Mouse (Mus musculus) neural tube, embryonic 12.5 days (tissue): ENCODE measurements around the gene Kazald1. TPM values are rescaled to one million over a fixed set of nuclear protein-coding genes. Genes with fewer than 3 reads are reported as not detected.
"Not testable (repeated sequence)": the region's sequence is repeated elsewhere in the genome, so short reads cannot be mapped to it uniquely, and the experiment has no call there.

Experiments
- ATAC-seq: fragments of 200-750 bp; cut with Nextera tagmentation; 2 replicates; pipeline ENCODE4 v1.8.0; 2017; ENCODE audit warnings: low read depth, mild to moderate bottlenecking, moderate TSS enrichment, moderate library complexity; ENCODE audit not compliant: low FRiP score
- H3K27ac ChIP-seq: fragments of 300-500 bp; sonication (generic); 2 replicates; pipeline ENCODE4 v1.5.1; 2016
- H3K27me3 ChIP-seq: fragments of 300-500 bp; sonication (generic); replicated peaks from 2 replicates; pipeline ENCODE4 v1.6.1; 2016; ENCODE audit warnings: mild to moderate bottlenecking
- H3K36me3 ChIP-seq: fragments of 300-500 bp; sonication (generic); 2 replicates; pipeline ENCODE4 v1.6.1; 2016; ENCODE audit warnings: mild to moderate bottlenecking
- H3K4me1 ChIP-seq: fragments of 300-500 bp; sonication (generic); 2 replicates; pipeline ENCODE4 v1.6.1; 2016
- H3K4me2 ChIP-seq: fragments of 300-500 bp; sonication (generic); replicated peaks from 2 replicates; pipeline ENCODE4 v1.6.1; 2016; ENCODE audit warnings: mild to moderate bottlenecking
- H3K4me3 ChIP-seq: fragments of 300-500 bp; sonication (generic); 2 replicates; pipeline ENCODE4 v1.5.1; 2016
- H3K9ac ChIP-seq: fragments of 300-500 bp; sonication (generic); 2 replicates; pipeline ENCODE4 v1.6.1; 2016; ENCODE audit warnings: mild to moderate bottlenecking
- H3K9me3 ChIP-seq: fragments of 300-500 bp; sonication (generic); 2 replicates; pipeline ENCODE4 v1.6.1; 2016; ENCODE audit warnings: mild to moderate bottlenecking
- WGBS: fragments of 180-500 bp; shearing (Covaris S2); methylation state at CpG from one replicate; pipeline ENCODE4 v1.1.7; 2016; 5-methylcytosine and 5-hydroxymethylcytosine counted together
- polyA plus RNA-seq: library from polyadenylated mRNA; unstranded; fragments of >200 nt; fragmentation: Nextera tagmentation; extraction: Ambion mirVana; gene quantifications from 2 replicates; pipeline ENCODE4 v1.2.1, GENCODE M21; 2016

Gene Kazald1
- polyA plus RNA-seq, 1 experiment from 2014 or later, result 0.46 TPM

DNA sequence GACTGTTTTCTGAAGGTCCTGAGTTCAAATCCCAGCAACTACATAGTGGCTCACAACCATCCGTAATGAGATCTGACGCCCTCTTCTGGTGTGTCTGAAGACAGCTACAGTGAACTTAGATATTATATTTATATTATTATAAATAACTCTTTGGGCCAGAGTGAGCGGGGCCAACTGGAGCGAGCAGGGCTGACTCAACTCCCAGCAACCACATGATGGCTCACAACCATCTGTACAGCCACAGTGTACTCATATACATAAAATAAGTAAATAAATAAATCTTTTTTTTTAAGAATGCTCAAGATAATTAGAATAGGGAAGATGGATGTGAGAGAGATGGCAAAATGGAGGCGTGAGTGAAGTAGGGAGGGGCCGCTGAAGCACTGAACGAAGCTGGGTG lies 36.8 kb upstream of the Kazald1 start:
- H3K36me3 ChIP-seq, result not testable (repeated sequence)

DNA sequence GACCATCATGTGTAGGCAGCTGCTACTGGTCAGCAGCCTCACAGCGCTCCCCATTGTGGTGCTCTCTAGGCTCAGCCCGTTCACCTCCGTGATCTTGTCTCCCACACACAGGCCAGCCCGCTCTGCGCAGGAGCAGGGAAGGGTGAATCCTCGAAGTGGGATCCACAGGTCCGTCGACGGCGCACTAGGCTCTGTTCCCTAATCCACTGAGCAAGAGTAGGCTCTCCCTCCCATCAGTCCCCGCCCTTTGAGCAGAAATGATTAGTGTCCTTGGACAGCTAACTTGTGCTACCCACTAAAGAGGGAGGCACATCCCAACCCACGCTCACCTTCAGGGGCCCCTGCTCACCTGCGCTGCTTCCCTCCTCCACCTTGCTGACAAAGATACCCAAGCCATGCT lies 34.8 kb upstream of the Kazald1 start:
- no peak overlapping the region for H3K9ac ChIP-seq
- ATAC-seq, result no peak
- H3K27ac ChIP-seq, result no peak overlapping the region
- 0 out of 2 replicates have a peak, but pooled peaks cover 8% of the 10 kb centered on the region for H3K4me1 ChIP-seq
- H3K36me3 ChIP-seq, result no peaks in the 10 kb centered on the region
- no peaks in the 10 kb centered on the region for H3K9me3 ChIP-seq
- WGBS, result 57% methylated on average over 13 of the region's 13 CpGs
- peaks cover 25% of the 10 kb centered on the region for H3K27me3 ChIP-seq
- no peak overlapping the region for H3K4me3 ChIP-seq
- H3K4me2 ChIP-seq, result no peak overlapping the region

More for the DNA sequence above, 36.8 kb upstream of the Kazald1 start:
- H3K4me1 ChIP-seq, H3K27ac ChIP-seq, H3K4me3 ChIP-seq, H3K9me3 ChIP-seq, H3K4me2 ChIP-seq, ATAC-seq, H3K9ac ChIP-seq: not testable (repeated sequence)
- peaks cover 18% of the 10 kb centered on the region for H3K27me3 ChIP-seq
- WGBS, result 92% methylated on average over 7 of the region's 7 CpGs

- no peaks in the 10 kb centered on the region for H3K9me3 ChIP-seq
- H3K36me3 ChIP-seq, result no peaks in the 10 kb centered on the region
- H3K27me3 ChIP-seq, result peaks cover 35% of the 10 kb centered on the region
- 60% methylated on average over 11 of the region's 11 CpGs for WGBS
- no peak for ATAC-seq
- H3K4me2 ChIP-seq, result no peak overlapping the region
- H3K4me1 ChIP-seq, result peaks cover 33% of the 10 kb centered on the region
- H3K9ac ChIP-seq, result no peak overlapping the region
- no peak overlapping the region for H3K27ac ChIP-seq
- H3K4me3 ChIP-seq, result no peak overlapping the region
These were observed 30.6 kb upstream of the Kazald1 start for GRCm38 (mm10) chr19:45044389-45044927.

- H3K4me2 ChIP-seq, result no peak overlapping the region
- no peaks in the 10 kb centered on the region for H3K9me3 ChIP-seq
- H3K36me3 ChIP-seq, result no peaks in the 10 kb centered on the region
- ATAC-seq, result no peak
- WGBS, result 48% methylated on average over 15 of the region's 15 CpGs
- H3K27ac ChIP-seq, result no peak overlapping the region
- peaks cover 27% of the 10 kb centered on the region for H3K27me3 ChIP-seq
- no peak overlapping the region for H3K4me3 ChIP-seq
- no peak overlapping the region for H3K9ac ChIP-seq
- peaks cover 32% of the 10 kb centered on the region for H3K4me1 ChIP-seq
These were observed 29.8 kb upstream of the Kazald1 start for GRCm38 (mm10) chr19:45045236-45045635.

GRCm38 (mm10) chr19:45045651-45046050 lies 29.4 kb upstream of the Kazald1 start, which contains the start of gene Pdzd7:
Gene Pdzd7 (minus strand): TSS chr19:45045717.
- H3K36me3 ChIP-seq, result peaks cover 1% of the 10 kb centered on the region; the same call in 1 of the 2 replicates
- peaks cover 29% of the 10 kb centered on the region for H3K4me1 ChIP-seq
- H3K27ac ChIP-seq, result no peak within 1 kb of the TSS
- peaks cover 24% of the 10 kb centered on the region for H3K27me3 ChIP-seq
- peak within 1 kb of the TSS; percentile 51 for H3K4me3 ChIP-seq
- H3K9ac ChIP-seq, result peak within 1 kb of the TSS; percentile 69; the same call in 1 of the 2 replicates
- H3K4me2 ChIP-seq, result peak within 1 kb of the TSS; percentile 65
- no peak for ATAC-seq
- WGBS, result 86% methylated on average over 5 of the region's 5 CpGs
- H3K9me3 ChIP-seq, result no peaks in the 10 kb centered on the region

GRCm38 (mm10) chr19:45046523-45047321 lies 28.3 kb upstream of the Kazald1 start:
- peak; percentile 61 for ATAC-seq
- peak overlapping the region; percentile 69 for H3K9ac ChIP-seq
- 3% methylated on average over 34 of the region's 34 CpGs for WGBS
- no peaks in the 10 kb centered on the region for H3K9me3 ChIP-seq
- peaks cover 29% of the 10 kb centered on the region for H3K4me1 ChIP-seq
- H3K27me3 ChIP-seq, result peaks cover 24% of the 10 kb centered on the region
- peak overlapping the region; percentile 65 for H3K4me2 ChIP-seq
- H3K4me3 ChIP-seq, result peak overlapping the region; percentile 51
- peaks cover 4% of the 10 kb centered on the region; the same call in 1 of the 2 replicates for H3K36me3 ChIP-seq
- H3K27ac ChIP-seq, result no peak overlapping the region; the same call in 1 of the 2 replicates

DNA sequence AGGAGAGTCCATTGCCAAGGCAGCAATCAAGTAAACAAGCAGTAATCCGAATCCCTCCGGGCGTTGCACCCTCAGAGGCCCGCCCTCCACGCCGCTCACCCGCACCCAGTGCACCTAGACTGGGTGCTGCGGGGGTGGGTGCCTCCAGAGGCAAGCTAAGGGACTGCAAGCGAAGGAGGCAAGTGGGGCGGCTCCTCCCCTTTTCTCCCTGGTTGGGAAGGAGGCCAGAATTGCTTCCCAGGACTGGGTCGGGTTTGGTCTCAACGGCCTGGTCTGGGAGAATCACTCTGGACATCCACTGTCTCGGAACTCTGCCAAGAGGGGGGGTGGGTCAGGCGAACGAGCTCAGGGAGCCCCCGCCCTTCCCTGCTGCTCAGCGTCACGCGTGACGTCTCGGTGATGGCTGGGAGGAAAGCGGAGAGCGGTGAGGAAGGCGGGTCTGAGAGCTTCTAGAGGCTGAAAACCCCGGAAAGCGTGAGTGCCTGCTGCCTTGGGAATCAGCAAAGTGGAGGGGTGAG lies 27.6 kb upstream of the Kazald1 start, which contains the start of gene Sfxn3:
Sfxn3 (plus strand) TSS at position 87 of the 518 bp plus-strand sequence.
- ATAC-seq, result peak; percentile 86
- Histone ChIP-seq H3K9ac (peak within 1 kb of the TSS; percentile 69), H3K27me3 (peaks cover 24% of the 10 kb centered on the region), H3K4me3 (peak within 1 kb of the TSS; percentile 51), H3K27ac (peak within 1 kb of the TSS; percentile 74), H3K4me1 (peaks cover 29% of the 10 kb centered on the region), H3K4me2 (peak within 1 kb of the TSS; percentile 65), H3K9me3 (no peaks in the 10 kb centered on the region), H3K36me3 (peaks cover 9% of the 10 kb centered on the region; the same call in 1 of the 2 replicates)
- WGBS, result under 1% methylated on average over 26 of the region's 26 CpGs

DNA sequence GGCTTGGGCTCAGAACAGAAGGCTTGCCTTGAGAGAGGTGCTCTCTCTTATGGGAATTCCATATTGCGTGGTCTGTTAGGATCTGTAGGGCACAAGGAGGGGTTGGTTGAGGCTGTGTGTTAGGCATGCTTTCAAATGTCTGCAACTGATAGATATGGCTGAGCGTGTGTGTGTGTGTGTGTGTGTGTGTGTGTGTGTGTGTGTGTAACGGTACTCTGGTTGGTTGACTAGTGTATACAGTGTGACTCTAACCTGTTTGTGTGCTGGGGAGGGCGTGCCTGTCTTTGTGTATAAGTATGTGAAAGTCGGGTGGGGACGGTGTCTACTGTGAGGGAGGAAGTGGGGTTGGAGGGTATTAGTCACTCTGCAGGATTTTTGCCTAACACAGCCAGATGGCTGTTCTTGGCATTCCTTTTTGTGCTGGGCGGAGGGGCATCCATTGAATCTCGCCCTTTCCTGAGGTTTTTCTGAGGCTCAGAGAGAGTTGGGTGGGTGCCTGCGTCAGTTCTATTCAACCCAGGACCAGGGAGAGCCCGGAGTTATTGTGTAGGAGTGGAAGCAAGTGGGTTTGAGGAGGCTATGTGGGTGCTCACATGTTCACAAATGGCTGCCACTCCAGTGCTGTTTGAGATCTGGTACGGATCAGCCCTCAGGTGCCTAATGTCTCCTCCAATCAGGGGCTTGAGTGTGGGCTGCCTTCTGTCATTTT lies 27.0 kb upstream of the Kazald1 start:
- Histone ChIP-seq H3K27ac (peak overlapping the region; percentile 74), H3K4me2 (peak overlapping the region; percentile 65), H3K9ac (peak overlapping the region; percentile 69), H3K36me3 (peaks cover 13% of the 10 kb centered on the region; the same call in 1 of the 2 replicates), H3K4me1 (peaks cover 29% of the 10 kb centered on the region), H3K4me3 (peak overlapping the region; percentile 51), H3K9me3 (no peaks in the 10 kb centered on the region), H3K27me3 (peaks cover 24% of the 10 kb centered on the region)
- peak; percentile 34 for ATAC-seq
- 57% methylated on average over 11 of the region's 11 CpGs for WGBS

- H3K27ac ChIP-seq, result no peak overlapping the region
- 85% methylated on average over 12 of the region's 12 CpGs for whole genome bisulfite sequencing
- no peak for ATAC-seq
- peak overlapping the region; percentile 65 for H3K4me2 ChIP-seq
- H3K9me3 ChIP-seq, result no peaks in the 10 kb centered on the region
- H3K9ac ChIP-seq, result 0 out of 2 replicates have a peak overlapping the region, but pooled peaks have one; percentile 69
- H3K4me3 ChIP-seq, result peak overlapping the region; percentile 51
- H3K27me3 ChIP-seq, result peaks cover 24% of the 10 kb centered on the region
- peaks cover 13% of the 10 kb centered on the region; the same call in 1 of the 2 replicates for H3K36me3 ChIP-seq
- peaks cover 29% of the 10 kb centered on the region for H3K4me1 ChIP-seq
These were observed 26.2 kb upstream of the Kazald1 start for GRCm38 (mm10) chr19:45048644-45049365.

GRCm38 (mm10) chr19:45049523-45049922 lies 25.5 kb upstream of the Kazald1 start:
- H3K27me3 ChIP-seq, result peaks cover 20% of the 10 kb centered on the region
- WGBS, result 79% methylated on average over 9 of the region's 9 CpGs
- no peak overlapping the region for H3K4me3 ChIP-seq
- H3K4me2 ChIP-seq, result peak overlapping the region; percentile 65; the same call in 1 of the 2 replicates
- H3K9me3 ChIP-seq, result no peaks in the 10 kb centered on the region
- H3K36me3 ChIP-seq, result peaks cover 19% of the 10 kb centered on the region; the same call in 1 of the 2 replicates
- H3K9ac ChIP-seq, result no peak overlapping the region; the same call in 1 of the 2 replicates
- no peak for ATAC-seq
- no peak overlapping the region for H3K27ac ChIP-seq
- H3K4me1 ChIP-seq, result peaks cover 29% of the 10 kb centered on the region

GRCm38 (mm10) chr19:45053451-45053850 lies 21.6 kb upstream of the Kazald1 start:
- H3K27ac ChIP-seq, result no peak overlapping the region
- H3K9ac ChIP-seq, result no peak overlapping the region
- H3K36me3 ChIP-seq, result peaks cover 22% of the 10 kb centered on the region; the same call in 1 of the 2 replicates
- WGBS, result 87% methylated on average over 8 of the region's 8 CpGs
- H3K4me2 ChIP-seq, result no peak overlapping the region
- no peak overlapping the region for H3K4me3 ChIP-seq
- 0 out of 2 replicates have a peak, but pooled peaks cover 4% of the 10 kb centered on the region for H3K27me3 ChIP-seq
- no peak for ATAC-seq
- no peaks in the 10 kb centered on the region for H3K9me3 ChIP-seq
- H3K4me1 ChIP-seq, result peaks cover 29% of the 10 kb centered on the region
